Mouse (Mus musculus): ENCODE results near the gene Gm20937. TPM values are rescaled to one million over a fixed set of nuclear protein-coding genes. Genes with fewer than 3 reads are reported as not detected.

Gm20937 gene
- polyA plus RNA-seq (2012; rRNA removed; ENCODE audit: low replicate concordance), result not detected in 2 replicates

DNA sequence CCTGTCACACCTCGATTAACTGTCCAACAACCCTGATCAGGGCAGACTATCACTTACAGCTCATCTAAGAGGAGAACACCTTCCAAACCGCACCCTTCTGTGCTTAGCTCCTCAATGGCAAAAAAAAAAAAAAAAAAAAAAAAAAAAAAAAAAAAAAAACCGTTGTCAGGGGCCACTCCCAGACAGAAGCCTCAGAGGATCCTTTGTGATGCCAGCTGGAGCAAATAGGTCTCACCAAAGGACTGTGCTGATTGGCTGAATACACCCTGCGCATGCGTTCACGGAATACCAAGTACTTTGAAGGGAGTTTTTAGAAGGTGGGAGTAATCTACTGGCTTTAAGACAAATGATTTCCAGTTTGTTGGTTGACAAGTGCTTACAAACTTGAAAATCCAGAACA is at the start of gene Gm20937:
TSS of gene Gm20937 (minus strand) at position 101 of the 400 bp plus-strand sequence.

Other genes starting within 250 kb of the Gm20937 start
- gene Gm20816, start 243.1 kb upstream of the Gm20937 start, polyA plus RNA-seq (2012; rRNA removed; ENCODE audit: low replicate concordance), result not detected in 2 replicates

Measured in subcutaneous adipose tissue, adult 2 months (tissue).